Mouse (Mus musculus) hindbrain, embryonic 16.5 days (tissue): ENCODE measurements at regions not wholly inside any gene's neighbourhood (a gene's known extent, or its start where the extent isn't known, plus 50 kb on each side); places are given as distances from the start of the nearest gene placed in this dataset.

Experiments used
- ATAC-seq: fragments of 200-750 bp; cut with Nextera tagmentation; 2 replicates; pipeline ENCODE4 v1.8.0; 2017; ENCODE audit warnings: moderate TSS enrichment, moderate library complexity
- H3K27ac ChIP-seq: fragments of 300-500 bp; sonication (generic); 2 replicates; pipeline ENCODE4 v1.5.1; 2014; ENCODE audit warnings: low read depth, mild to moderate bottlenecking, control low read depth, low read length, moderate library complexity
- H3K27me3 ChIP-seq: fragments of 300-500 bp; sonication (generic); replicated peaks from 2 replicates; pipeline ENCODE4 v1.6.1; 2014; ENCODE audit warnings: low read length; ENCODE audit not compliant: control insufficient read depth, insufficient read depth
- H3K36me3 ChIP-seq: fragments of 300-500 bp; sonication (generic); 2 replicates; pipeline ENCODE4 v1.6.1; 2014; ENCODE audit warnings: mild to moderate bottlenecking, low read length, moderate library complexity, mixed read lengths; ENCODE audit not compliant: control insufficient read depth, insufficient read depth
- H3K4me1 ChIP-seq: fragments of 300-500 bp; sonication (generic); 2 replicates; pipeline ENCODE4 v1.6.1; 2014; ENCODE audit warnings: low read depth, low read length; ENCODE audit not compliant: control insufficient read depth, insufficient read depth
- H3K4me2 ChIP-seq: fragments of 300-500 bp; sonication (generic); 2 replicates; pipeline ENCODE4 v1.6.1; 2014; ENCODE audit warnings: mild to moderate bottlenecking, low read length, control low read depth, moderate library complexity
- H3K4me3 ChIP-seq: fragments of 300-500 bp; sonication (generic); 2 replicates; pipeline ENCODE4 v1.5.1; 2014; ENCODE audit warnings: mild to moderate bottlenecking, low read length, control low read depth, moderate library complexity
- H3K9ac ChIP-seq: fragments of 300-500 bp; sonication (generic); 2 replicates; pipeline ENCODE4 v1.6.1; 2014; ENCODE audit warnings: low read depth, mild to moderate bottlenecking, control low read depth, low read length, moderate library complexity
- H3K9me3 ChIP-seq: fragments of 300-500 bp; sonication (generic); 2 replicates; pipeline ENCODE4 v1.6.1; 2014; ENCODE audit warnings: mild to moderate bottlenecking, low read length, moderate library complexity; ENCODE audit not compliant: control insufficient read depth
- WGBS: fragments of 180-500 bp; shearing (Covaris S2); extraction: QIAGEN DNeasy Blood & Tissue Kit; methylation state at CpG from one replicate; pipeline ENCODE4 v1.1.7; 2014; 5-methylcytosine and 5-hydroxymethylcytosine counted together

GRCm38 (mm10) chr3:105359636-105360035 is 92.5 kb upstream of the Kcnd3 start:
- peaks cover 7% of the 10 kb centered on the region; the same call in 1 of the 2 replicates for H3K4me1 ChIP-seq
- no peaks in the 10 kb centered on the region for H3K36me3 ChIP-seq
- H3K27ac ChIP-seq, result no peak overlapping the region
- H3K4me2 ChIP-seq, result no peak overlapping the region
- H3K27me3 ChIP-seq, result no peaks in the 10 kb centered on the region
- no peak overlapping the region for H3K4me3 ChIP-seq
- ATAC-seq, result peak; percentile 41; the same call in 1 of the 2 replicates
- no peaks in the 10 kb centered on the region for H3K9me3 ChIP-seq
- no peak overlapping the region for H3K9ac ChIP-seq
- WGBS, result 28% methylated on average over 3 of the region's 3 CpGs

- H3K4me2 ChIP-seq, result no peak overlapping the region
- peak; percentile 76; the same call in 1 of the 2 replicates for ATAC-seq
- H3K27ac ChIP-seq, result no peak overlapping the region
- no peak overlapping the region for H3K9ac ChIP-seq
- WGBS, result 62% methylated on average over 5 of the region's 5 CpGs
- no peaks in the 10 kb centered on the region for H3K9me3 ChIP-seq
- no peaks in the 10 kb centered on the region; the same call in 1 of the 2 replicates for H3K27me3 ChIP-seq
- H3K4me3 ChIP-seq, result no peak overlapping the region
- no peaks in the 10 kb centered on the region for H3K36me3 ChIP-seq
- peaks cover 7% of the 10 kb centered on the region; the same call in 1 of the 2 replicates for H3K4me1 ChIP-seq
These were observed 87.4 kb upstream of the Kcnd3 start for GRCm38 (mm10) chr3:105364685-105365084.

GRCm38 (mm10) chr3:105366806-105367205 is 85.3 kb upstream of the Kcnd3 start:
- Histone ChIP-seq H3K4me3 (no peak overlapping the region), H3K4me2 (no peak overlapping the region), H3K4me1 (0 out of 2 replicates have a peak, but pooled peaks cover 3% of the 10 kb centered on the region), H3K36me3 (no peaks in the 10 kb centered on the region), H3K9me3 (no peaks in the 10 kb centered on the region), H3K27me3 (no peaks in the 10 kb centered on the region; the same call in 1 of the 2 replicates), H3K27ac (no peak overlapping the region), H3K9ac (no peak overlapping the region)
- WGBS, result 88% methylated on average over 6 of the region's 6 CpGs
- no peak for ATAC-seq

GRCm38 (mm10) chr3:105367972-105368371 is 84.2 kb upstream of the Kcnd3 start:
- Histone ChIP-seq H3K4me2 (no peak overlapping the region), H3K9ac (no peak overlapping the region), H3K4me3 (no peak overlapping the region), H3K4me1 (0 out of 2 replicates have a peak, but pooled peaks cover 6% of the 10 kb centered on the region), H3K27me3 (no peaks in the 10 kb centered on the region; the same call in 1 of the 2 replicates), H3K27ac (no peak overlapping the region), H3K9me3 (no peaks in the 10 kb centered on the region), H3K36me3 (no peaks in the 10 kb centered on the region)
- WGBS, result 54% methylated on average over 8 of the region's 8 CpGs
- no peak for ATAC-seq

GRCm38 (mm10) chr3:105372371-105372828 is 79.7 kb upstream of the Kcnd3 start:
- H3K9ac ChIP-seq, result no peak overlapping the region
- H3K4me3 ChIP-seq, result no peak overlapping the region
- peak; percentile 55 for ATAC-seq
- no peaks in the 10 kb centered on the region for H3K36me3 ChIP-seq
- H3K9me3 ChIP-seq, result no peaks in the 10 kb centered on the region
- no peaks in the 10 kb centered on the region for H3K27me3 ChIP-seq
- 34% methylated on average over 6 of the region's 6 CpGs for WGBS
- no peak overlapping the region for H3K4me2 ChIP-seq
- no peak overlapping the region for H3K27ac ChIP-seq
- peaks cover 5% of the 10 kb centered on the region; the same call in 1 of the 2 replicates for H3K4me1 ChIP-seq

GRCm38 (mm10) chr3:105374306-105374705 is 77.8 kb upstream of the Kcnd3 start:
- Histone ChIP-seq H3K36me3 (no peaks in the 10 kb centered on the region), H3K27me3 (no peaks in the 10 kb centered on the region), H3K4me1 (peaks cover 3% of the 10 kb centered on the region; the same call in 1 of the 2 replicates), H3K4me3 (no peak overlapping the region), H3K9me3 (no peaks in the 10 kb centered on the region), H3K4me2 (no peak overlapping the region), H3K27ac (no peak overlapping the region), H3K9ac (no peak overlapping the region)
- 84% methylated on average over 1 of the region's 1 CpGs for WGBS
- no peak for ATAC-seq

- H3K4me1 ChIP-seq, result peaks cover 3% of the 10 kb centered on the region; the same call in 1 of the 2 replicates
- H3K27me3 ChIP-seq, result no peaks in the 10 kb centered on the region
- no peak overlapping the region for H3K4me2 ChIP-seq
- no peaks in the 10 kb centered on the region for H3K36me3 ChIP-seq
- no peak overlapping the region for H3K9ac ChIP-seq
- H3K27ac ChIP-seq, result no peak overlapping the region
- no peak for ATAC-seq
- no peak overlapping the region for H3K4me3 ChIP-seq
- H3K9me3 ChIP-seq, result no peaks in the 10 kb centered on the region
These were observed 77.3 kb upstream of the Kcnd3 start for GRCm38 (mm10) chr3:105374836-105375235.

- Histone ChIP-seq H3K4me1 (peaks cover 3% of the 10 kb centered on the region; the same call in 1 of the 2 replicates), H3K4me2 (no peak overlapping the region), H3K4me3 (no peak overlapping the region), H3K9ac (no peak overlapping the region), H3K36me3 (no peaks in the 10 kb centered on the region), H3K27ac (no peak overlapping the region), H3K27me3 (no peaks in the 10 kb centered on the region), H3K9me3 (no peaks in the 10 kb centered on the region)
- 79% methylated on average over 5 of the region's 5 CpGs for WGBS
- no peak for ATAC-seq
These were observed 76.7 kb upstream of the Kcnd3 start for GRCm38 (mm10) chr3:105375383-105375782.

- H3K36me3 ChIP-seq, result no peaks in the 10 kb centered on the region
- H3K27me3 ChIP-seq, result no peaks in the 10 kb centered on the region
- 85% methylated on average over 7 of the region's 7 CpGs for WGBS
- ATAC-seq, result no peak
- no peak overlapping the region for H3K4me3 ChIP-seq
- no peak overlapping the region for H3K27ac ChIP-seq
- H3K9me3 ChIP-seq, result no peaks in the 10 kb centered on the region
- H3K4me1 ChIP-seq, result peaks cover 3% of the 10 kb centered on the region; the same call in 1 of the 2 replicates
- no peak overlapping the region for H3K4me2 ChIP-seq
- no peak overlapping the region for H3K9ac ChIP-seq
These were observed 76.3 kb upstream of the Kcnd3 start for GRCm38 (mm10) chr3:105375820-105376219.
